Mouse (Mus musculus): ENCODE measurements at regions not wholly inside any gene's neighbourhood (a gene's known extent, or its start where the extent isn't known, plus 50 kb on each side); places are given as distances from the start of the nearest gene placed in this dataset.

GRCm38 (mm10) chr5:41994307-41994706 lies 73.5 kb upstream of the Gm16223 start:
- no peak for DNase-seq (ENCODE audit: low spot score in 2 of 2)

DNA sequence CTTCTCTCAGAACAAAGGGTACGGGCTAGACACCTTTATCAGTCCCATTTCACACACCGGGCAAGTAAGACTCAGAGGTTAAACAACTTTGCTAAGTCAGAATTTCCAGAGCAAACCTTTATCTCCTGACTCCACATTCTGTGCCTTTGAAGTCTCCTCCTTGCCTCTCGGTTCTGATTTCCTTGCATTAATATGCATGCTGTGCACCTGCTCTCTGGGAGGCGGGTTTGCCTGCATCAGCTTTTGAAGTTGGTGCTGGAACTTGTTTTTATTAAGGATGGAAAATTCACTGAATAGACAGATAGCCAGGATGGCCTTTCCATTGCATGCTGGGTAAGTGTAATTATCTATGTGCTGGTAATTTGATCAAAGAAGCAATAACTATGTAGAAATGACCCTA lies 84.2 kb upstream of the Gm16223 start:
- no peak for DNase-seq (ENCODE audit: low spot score in 2 of 2)

GRCm38 (mm10) chr5:41975535-41975934 lies 92.2 kb upstream of the Gm16223 start:
- no peak for DNase-seq (ENCODE audit: low spot score in 2 of 2)

- DNase-seq (ENCODE audit: low spot score in 2 of 2): no peak
Observed at GRCm38 (mm10) chr5:41971201-41971600, 96.6 kb upstream of the Gm16223 start.

DNA sequence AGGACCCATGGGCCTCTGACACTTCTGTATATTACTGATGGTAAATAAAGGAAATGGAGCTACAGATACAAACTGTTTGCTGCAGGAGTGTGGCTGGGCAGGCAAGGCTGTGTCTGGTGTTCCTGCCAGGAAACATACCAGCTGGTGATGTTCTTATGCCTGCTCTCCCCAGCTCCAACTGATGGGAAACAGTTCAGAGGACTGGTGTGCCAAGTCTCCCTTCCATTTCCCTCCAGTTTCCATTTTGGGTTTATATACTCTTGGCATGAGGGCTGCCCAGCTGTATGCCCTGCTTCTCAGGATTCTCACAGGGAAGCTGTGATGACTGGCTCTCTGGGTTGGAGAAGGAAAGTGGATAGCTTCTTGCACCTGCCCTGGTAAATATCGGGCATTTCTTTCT lies 100.8 kb upstream of the Gm16223 start:
- DNase-seq (ENCODE audit: low spot score in 2 of 2): peak in 1 of 2 experiments; percentile 6

DNA sequence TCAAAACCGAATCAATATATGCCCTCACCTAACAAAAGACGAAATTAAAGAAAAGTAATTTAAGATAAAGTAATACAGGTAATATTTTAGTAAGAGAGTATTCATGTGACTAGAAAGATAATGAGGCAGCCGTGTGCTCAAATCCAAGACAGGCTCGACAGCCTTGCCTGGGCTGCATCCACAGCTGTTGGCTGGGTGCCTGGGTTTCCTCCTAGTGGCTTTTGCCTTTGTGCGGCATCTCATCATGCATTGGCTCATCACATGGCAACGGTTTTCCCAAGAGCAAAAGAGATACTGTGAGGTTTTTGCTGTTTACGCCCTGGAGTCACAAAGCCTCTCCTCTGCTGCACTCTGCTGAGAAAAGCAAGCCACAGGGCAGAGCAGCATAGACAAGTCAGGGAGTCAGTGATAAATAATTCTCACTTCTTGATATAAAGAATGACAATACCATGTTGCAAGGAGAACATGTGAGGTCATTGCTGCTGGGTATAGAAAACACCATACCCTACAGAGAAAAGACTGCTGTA lies 103.1 kb upstream of the Bod1l start:
- DNase-seq (ENCODE audit: low spot score in 2 of 2): peak; percentile 30 to 46

- DNase-seq (ENCODE audit: low spot score in 2 of 2): no peak
Observed at GRCm38 (mm10) chr5:41943399-41943798, 99.3 kb upstream of the Bod1l start.

DNA sequence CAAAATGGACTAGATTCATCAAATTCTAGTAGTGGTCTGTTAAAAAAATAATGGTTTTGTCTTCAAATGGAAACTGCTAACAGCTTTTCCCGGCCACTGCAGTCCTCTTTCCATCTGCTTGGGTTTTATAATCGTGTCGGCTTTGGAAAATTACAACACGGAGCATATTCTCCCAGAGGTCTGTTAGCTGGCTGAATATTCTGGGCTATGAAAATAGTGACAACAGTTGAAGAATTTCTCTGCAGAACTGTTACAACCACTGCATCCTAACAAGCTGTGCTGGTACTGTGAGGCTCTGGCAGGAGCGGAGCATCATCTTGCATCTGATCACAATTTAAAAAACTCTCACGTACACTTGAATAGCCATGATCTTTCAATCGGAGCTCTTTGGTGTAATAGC lies 98.0 kb upstream of the Bod1l start:
- DNase-seq (ENCODE audit: low spot score in 2 of 2): peak; percentile 6

GRCm38 (mm10) chr5:41941216-41941615 lies 97.1 kb upstream of the Bod1l start:
- no peak for DNase-seq (ENCODE audit: low spot score in 2 of 2)

DNA sequence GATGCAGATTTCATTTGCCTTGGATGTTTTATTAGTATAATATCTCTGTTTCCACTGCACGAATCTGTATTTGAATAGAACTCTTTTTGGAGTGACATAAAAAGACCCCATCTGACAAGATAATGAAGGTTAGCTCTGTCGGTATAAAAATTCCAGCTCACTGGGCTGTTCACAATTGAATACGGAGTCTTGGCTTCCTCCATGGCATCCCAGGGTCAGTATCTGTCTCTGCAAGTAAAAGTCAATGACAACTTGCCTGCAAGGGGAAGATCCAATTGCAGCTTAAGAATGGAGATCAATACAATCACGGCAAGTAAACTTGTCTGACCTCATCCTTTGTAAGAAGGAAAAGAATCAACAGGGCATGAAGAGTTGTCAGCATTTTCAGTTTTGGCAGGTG lies 95.6 kb upstream of the Bod1l start:
- no peak for DNase-seq (ENCODE audit: low spot score in 2 of 2)

DNA sequence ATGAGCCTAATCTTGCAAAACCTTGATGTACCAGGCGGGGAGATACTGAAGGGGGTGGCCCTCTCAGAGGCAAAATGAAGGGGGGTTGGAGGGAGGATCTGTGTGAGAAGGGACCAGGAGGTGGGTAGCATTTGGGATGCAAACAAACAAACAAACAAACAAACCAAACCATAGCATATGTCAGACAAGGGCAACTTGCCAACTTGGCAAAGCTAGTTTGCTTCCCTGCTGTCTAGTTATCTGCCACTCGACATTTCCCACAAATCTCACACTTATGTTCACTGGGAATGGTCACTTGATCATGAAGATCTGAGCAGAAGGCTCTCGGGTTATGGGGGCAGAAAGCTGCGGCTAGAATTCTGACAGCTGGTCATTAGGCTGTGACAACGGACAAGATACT lies 65.9 kb upstream of the Bod1l start:
- no peak for DNase-seq (ENCODE audit: low spot score in 2 of 2)

DNA sequence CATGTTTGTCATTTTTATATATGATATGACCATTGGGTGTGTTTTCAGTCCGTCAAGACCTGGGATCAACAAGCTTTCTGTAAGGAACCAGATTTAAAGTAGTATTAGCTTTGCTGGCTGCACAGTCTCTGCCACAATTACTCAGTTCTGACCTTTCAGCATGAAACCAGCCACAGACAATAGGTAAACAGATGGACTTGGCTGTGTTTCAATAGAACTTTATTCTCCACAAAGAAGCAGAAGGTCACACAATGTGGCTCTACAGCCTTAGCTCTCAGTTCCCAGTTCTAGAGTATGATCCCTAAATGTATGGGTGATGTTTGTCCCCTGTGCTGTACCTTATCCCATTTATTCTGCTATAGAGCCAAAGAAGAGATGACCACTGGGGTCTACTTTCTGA lies 63.6 kb upstream of the Bod1l start:
- DNase-seq (ENCODE audit: low spot score in 2 of 2): no peak

DNA sequence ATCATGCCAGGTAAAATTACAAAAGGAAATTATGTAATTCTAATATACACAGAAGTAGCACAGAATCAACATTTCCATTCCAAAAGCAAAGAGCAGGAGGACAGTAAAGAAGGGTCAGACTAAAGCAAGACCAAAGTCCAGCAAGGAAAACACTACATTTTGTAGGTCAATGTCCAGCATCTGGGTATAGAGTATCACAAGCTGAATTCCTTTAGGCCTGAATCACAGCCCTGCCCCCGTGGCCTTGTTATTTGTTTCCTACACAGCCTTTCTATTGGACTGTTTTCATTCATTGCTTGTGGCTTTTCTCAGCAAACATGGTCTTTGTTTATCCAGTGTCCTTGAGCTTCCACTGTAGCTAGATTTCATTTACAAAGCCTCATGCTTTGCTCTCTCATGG lies 60.4 kb upstream of the Bod1l start:
- DNase-seq (ENCODE audit: low spot score in 2 of 2): no peak

- DNase-seq (ENCODE audit: low spot score in 2 of 2): no peak
Observed at GRCm38 (mm10) chr5:41899237-41899636, 55.1 kb upstream of the Bod1l start.

GRCm38 (mm10) chr5:41898748-41899147 lies 54.6 kb upstream of the Bod1l start:
- DNase-seq (ENCODE audit: low spot score in 2 of 2): no peak
